Mouse (Mus musculus) heart, embryonic 16.5 days (tissue): Measurements from ENCODE around the gene Hoxa1. TPM values are rescaled to one million over a fixed set of nuclear protein-coding genes. Genes with fewer than 3 reads are reported as not detected.

ENCODE experiments used
- ATAC-seq: fragments of 200-750 bp; cut with Nextera tagmentation; replicated peaks from 2 replicates; pipeline ENCODE4 v1.8.0; 2017; ENCODE audit warnings: moderate number of reproducible peaks; ENCODE audit not compliant: insufficient read depth, low FRiP score; ENCODE audit errors: extremely low read depth
- H3K27ac ChIP-seq: fragments of 300-500 bp; sonication (generic); 2 replicates; pipeline ENCODE4 v1.5.1; 2014; ENCODE audit warnings: mild to moderate bottlenecking, low read length, control low read depth, moderate library complexity
- H3K27me3 ChIP-seq: fragments of 300-500 bp; sonication (generic); 2 replicates; pipeline ENCODE4 v1.6.1; 2014; ENCODE audit warnings: low read length, mixed read lengths; ENCODE audit not compliant: control insufficient read depth, insufficient read depth
- H3K36me3 ChIP-seq: fragments of 300-500 bp; sonication (generic); 2 replicates; pipeline ENCODE4 v1.6.1; 2014; ENCODE audit not compliant: control insufficient read depth, insufficient read depth
- H3K4me1 ChIP-seq: fragments of 300-500 bp; sonication (generic); 2 replicates; pipeline ENCODE4 v1.6.1; 2014; ENCODE audit warnings: low read length, mixed read lengths; ENCODE audit not compliant: control insufficient read depth, insufficient read depth
- H3K4me2 ChIP-seq: fragments of 300-500 bp; sonication (generic); 2 replicates; pipeline ENCODE4 v1.6.1; 2014; ENCODE audit warnings: low read depth, mild to moderate bottlenecking, control low read depth, low read length
- H3K4me3 ChIP-seq: fragments of 300-500 bp; sonication (generic); 2 replicates; pipeline ENCODE4 v1.5.1; 2014; ENCODE audit warnings: mild to moderate bottlenecking, control low read depth, low read length
- H3K9ac ChIP-seq: fragments of 300-500 bp; sonication (generic); 2 replicates; pipeline ENCODE4 v1.6.1; 2014; ENCODE audit warnings: low read length, control low read depth
- H3K9me3 ChIP-seq: fragments of 300-500 bp; sonication (generic); replicated peaks from 2 replicates; pipeline ENCODE4 v1.6.1; 2016; ENCODE audit warnings: low read length; ENCODE audit not compliant: control insufficient read depth
- WGBS: fragments of 180-500 bp; shearing (Covaris S2); extraction: QIAGEN DNeasy Blood & Tissue Kit; methylation state at CpG from one replicate; pipeline ENCODE4 v1.1.7; 2014; 5-methylcytosine and 5-hydroxymethylcytosine counted together
- polyA plus RNA-seq: library from polyadenylated mRNA; unstranded; fragments of >200 nt; fragmentation: Nextera tagmentation; extraction: Ambion mirVana; gene quantifications from 2 replicates; pipeline ENCODE4 v1.2.1, GENCODE M21; 2015

Gene Hoxa1
- 0.44 and 0.68 TPM in 2 replicates for polyA plus RNA-seq

GRCm38 (mm10) chr6:52158276-52159051, at the start of gene Hoxa1:
Gene Hoxa1 (minus strand): TSS chr6:52158317.
- ATAC-seq = peak; percentile 83
- peaks cover 89% of the 10 kb centered on the region for H3K27me3 ChIP-seq
- H3K4me3 ChIP-seq = peak within 1 kb of the TSS; percentile 74
- H3K9ac ChIP-seq = peak within 1 kb of the TSS; percentile 56
- H3K4me2 ChIP-seq = peak within 1 kb of the TSS; percentile 76
- H3K4me1 ChIP-seq = peaks cover 10% of the 10 kb centered on the region
- under 1% methylated on average over 55 of the region's 55 CpGs for WGBS
- no peaks in the 10 kb centered on the region for H3K9me3 ChIP-seq
- H3K27ac ChIP-seq = peak within 1 kb of the TSS; percentile 53
- no peaks in the 10 kb centered on the region for H3K36me3 ChIP-seq

GRCm38 (mm10) chr6:52207684-52207976, 49.5 kb upstream of the Hoxa1 start:
- Histone ChIP-seq H3K4me3 (no peak overlapping the region), H3K36me3 (no peaks in the 10 kb centered on the region), H3K9ac (no peak overlapping the region), H3K4me2 (no peak overlapping the region), H3K27me3 (peaks cover 84% of the 10 kb centered on the region), H3K9me3 (no peaks in the 10 kb centered on the region), H3K4me1 (peaks cover 3% of the 10 kb centered on the region; the same call in 1 of the 2 replicates), H3K27ac (no peak overlapping the region)
- no peak for ATAC-seq

GRCm38 (mm10) chr6:52206882-52207683, 49.0 kb upstream of the Hoxa1 start:
- WGBS = 18% methylated on average over 4 of the region's 4 CpGs
- Histone ChIP-seq H3K36me3 (no peaks in the 10 kb centered on the region), H3K4me2 (no peak overlapping the region), H3K4me1 (peaks cover 3% of the 10 kb centered on the region; the same call in 1 of the 2 replicates), H3K9ac (no peak overlapping the region), H3K4me3 (no peak overlapping the region), H3K9me3 (no peaks in the 10 kb centered on the region), H3K27me3 (peaks cover 82% of the 10 kb centered on the region), H3K27ac (no peak overlapping the region)
- no peak for ATAC-seq

GRCm38 (mm10) chr6:52205638-52206621, 47.8 kb upstream of the Hoxa1 start:
- H3K4me2 ChIP-seq = no peak overlapping the region
- H3K27ac ChIP-seq = no peak overlapping the region
- peak overlapping the region; percentile 5; the same call in 1 of the 2 replicates for H3K4me3 ChIP-seq

GRCm38 (mm10) chr6:52205221-52205620, 47.1 kb upstream of the Hoxa1 start:
- H3K9ac ChIP-seq = no peak overlapping the region
- WGBS = 16% methylated on average over 14 of the region's 14 CpGs
- peaks cover 3% of the 10 kb centered on the region; the same call in 1 of the 2 replicates for H3K4me1 ChIP-seq
- H3K27ac ChIP-seq = no peak overlapping the region
- H3K4me3 ChIP-seq = no peak overlapping the region
- no peak for ATAC-seq
- H3K9me3 ChIP-seq = no peaks in the 10 kb centered on the region
- H3K36me3 ChIP-seq = no peaks in the 10 kb centered on the region
- peaks cover 81% of the 10 kb centered on the region for H3K27me3 ChIP-seq
- H3K4me2 ChIP-seq = no peak overlapping the region

More at GRCm38 (mm10) chr6:52205638-52206621, 47.8 kb upstream of the Hoxa1 start:
- no peaks in the 10 kb centered on the region for H3K36me3 ChIP-seq
- peaks cover 3% of the 10 kb centered on the region; the same call in 1 of the 2 replicates for H3K4me1 ChIP-seq
- ATAC-seq = no peak
- no peaks in the 10 kb centered on the region for H3K9me3 ChIP-seq
- H3K9ac ChIP-seq = no peak overlapping the region
- peaks cover 80% of the 10 kb centered on the region for H3K27me3 ChIP-seq
- WGBS = 10% methylated on average over 55 of the region's 55 CpGs

- Histone ChIP-seq H3K9me3 (no peaks in the 10 kb centered on the region), H3K27me3 (peaks cover 79% of the 10 kb centered on the region), H3K4me2 (peak within 1 kb of the TSS; percentile 56), H3K4me3 (peak within 1 kb of the TSS; percentile 45), H3K9ac (peak within 1 kb of the TSS; percentile 56), H3K27ac (no peak within 1 kb of the TSS; the same call in 1 of the 2 replicates), H3K36me3 (no peaks in the 10 kb centered on the region), H3K4me1 (peaks cover 3% of the 10 kb centered on the region; the same call in 1 of the 2 replicates)
- 0 out of 2 replicates have a peak, but pooled peaks have one; percentile 37 for ATAC-seq
- WGBS = 1% methylated on average over 65 of the region's 65 CpGs
These were observed 46.1 kb upstream of the Hoxa1 start, which contains the start of gene Hoxa5 for GRCm38 (mm10) chr6:52204050-52204752. Gene Hoxa5 (minus strand): TSS chr6:52204587.

GRCm38 (mm10) chr6:52203371-52204049, 45.4 kb upstream of the Hoxa1 start:
- Histone ChIP-seq H3K27me3 (peaks cover 79% of the 10 kb centered on the region), H3K36me3 (no peaks in the 10 kb centered on the region), H3K4me2 (peak overlapping the region; percentile 56), H3K9ac (peak overlapping the region; percentile 56), H3K4me1 (peaks cover 3% of the 10 kb centered on the region; the same call in 1 of the 2 replicates), H3K27ac (no peak overlapping the region; the same call in 1 of the 2 replicates), H3K4me3 (peak overlapping the region; percentile 45), H3K9me3 (no peaks in the 10 kb centered on the region)
- WGBS = 6% methylated on average over 46 of the region's 46 CpGs
- 0 out of 2 replicates have a peak, but pooled peaks have one; percentile 41 for ATAC-seq
